Mouse (Mus musculus): ENCODE data around the gene Ubald1.

The Ubald1 gene

DNA sequence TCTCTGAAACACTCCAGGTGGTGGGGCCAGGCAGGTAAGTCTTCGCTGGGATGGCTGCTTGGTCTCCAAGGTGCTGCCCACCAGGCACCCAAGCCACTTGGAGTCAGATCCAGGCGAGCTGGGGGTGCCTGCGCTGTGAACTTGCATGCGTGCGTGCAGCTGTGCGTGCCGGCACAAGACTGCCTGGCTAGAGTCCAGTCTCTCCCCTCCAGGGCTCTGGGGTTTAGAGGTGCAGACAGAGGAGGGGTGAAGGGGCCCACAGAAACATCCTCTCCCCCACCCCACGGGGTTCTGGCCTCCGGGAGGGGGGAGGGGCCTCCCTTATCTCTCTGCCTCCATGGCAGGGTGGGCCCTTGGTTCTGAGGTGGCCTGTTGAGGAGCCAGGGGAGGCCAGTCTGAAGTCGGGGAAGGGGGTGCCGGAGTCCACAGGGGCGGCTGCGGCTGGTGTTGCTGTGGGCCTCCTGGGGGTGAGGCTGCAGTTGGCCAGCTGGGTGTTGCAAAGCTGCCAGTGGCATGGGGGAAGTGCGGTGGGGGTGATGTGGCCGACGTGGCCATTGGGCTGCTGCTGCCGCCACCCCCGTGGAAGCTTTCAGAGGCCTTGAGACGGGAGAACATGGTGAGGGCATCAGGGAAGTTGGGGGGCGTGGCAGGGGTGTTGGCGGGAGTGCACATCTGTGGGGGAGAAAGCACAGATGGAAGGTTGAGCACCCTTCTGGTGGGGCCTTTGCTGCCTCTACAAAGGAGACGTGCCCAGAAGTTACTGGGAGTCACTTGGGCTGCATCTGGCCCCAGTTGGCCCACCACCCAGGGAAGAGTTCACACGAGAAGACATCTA is 4.7 kb downstream of the Ubald1 start:
- no peak for DNase-seq (ENCODE audit: low read depth in 2 of 2, low spot score in 2 of 2)

DNA sequence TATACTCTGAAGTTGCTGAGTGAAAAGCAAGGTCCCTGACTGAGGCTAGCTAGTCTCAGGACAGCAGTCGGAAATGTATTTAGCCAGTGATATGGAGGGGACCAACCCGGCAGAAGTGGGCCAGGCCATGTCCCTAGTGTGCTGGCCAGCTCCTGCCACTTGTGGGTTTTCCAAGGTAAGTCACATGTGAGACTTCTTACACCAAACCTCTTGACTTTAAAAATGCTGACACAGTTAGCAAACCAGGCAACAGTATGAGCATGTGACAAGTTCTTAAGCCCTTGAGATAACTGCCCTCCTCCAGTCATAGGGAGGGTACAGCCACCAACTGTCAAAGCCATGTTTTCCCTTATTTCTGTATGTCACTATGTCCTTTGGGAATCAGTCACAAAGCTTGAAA is 8.2 kb downstream of the Ubald1 start:
- DNase-seq (ENCODE audit: low read depth in 2 of 2, low spot score in 2 of 2), result no peak

DNA sequence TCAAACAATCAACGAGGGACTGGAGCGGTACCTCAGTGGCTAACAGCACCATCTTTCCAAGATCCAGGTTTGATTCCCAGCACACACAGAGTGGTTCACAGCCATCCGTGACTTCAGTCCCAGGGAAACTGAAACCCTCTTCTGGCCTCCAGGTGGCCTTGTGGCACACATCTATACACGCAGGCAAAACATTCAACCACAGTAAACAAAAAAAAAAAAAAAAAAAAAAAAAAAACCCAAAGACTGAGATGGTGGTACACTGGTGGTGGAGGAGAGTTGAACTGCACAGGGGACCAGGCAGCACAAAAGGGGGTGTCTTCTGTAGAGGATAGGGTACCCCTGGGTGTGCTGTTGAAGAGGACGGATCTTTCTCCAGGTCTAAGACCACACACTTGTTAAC is 9.6 kb downstream of the Ubald1 start:
- no peak for DNase-seq (ENCODE audit: low read depth in 2 of 2, low spot score in 2 of 2)

DNA sequence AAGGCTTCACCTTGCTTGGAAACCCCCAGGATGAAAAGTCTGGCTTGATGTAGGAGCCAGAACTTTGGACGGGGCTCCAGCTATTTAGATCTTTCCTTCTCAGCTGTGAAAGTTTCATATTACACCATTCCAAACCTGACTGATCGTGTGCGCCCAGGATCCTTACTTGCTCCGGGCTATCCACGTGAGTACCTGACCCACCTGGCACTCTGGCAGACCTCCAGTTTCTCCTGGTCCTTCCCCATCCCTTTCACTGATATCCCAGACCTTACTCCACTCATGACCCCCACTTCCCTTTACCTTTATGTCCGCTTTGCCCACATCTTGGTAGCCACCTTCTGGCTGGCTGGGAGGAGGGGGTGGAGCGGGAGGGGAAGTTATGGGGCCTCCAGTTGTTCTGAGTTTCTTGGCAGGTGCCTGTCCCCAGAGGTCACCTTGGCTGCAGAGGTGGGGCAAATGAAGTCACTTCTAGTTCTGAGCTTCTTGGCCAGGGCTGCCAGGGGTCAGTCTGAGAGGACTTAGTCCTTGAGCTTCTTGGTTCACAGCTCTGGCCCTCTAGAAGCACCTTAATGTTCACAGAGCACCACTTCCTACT is 13.9 kb downstream of the Ubald1 start:
- no peak for DNase-seq (ENCODE audit: low read depth in 2 of 2, low spot score in 2 of 2)

DNA sequence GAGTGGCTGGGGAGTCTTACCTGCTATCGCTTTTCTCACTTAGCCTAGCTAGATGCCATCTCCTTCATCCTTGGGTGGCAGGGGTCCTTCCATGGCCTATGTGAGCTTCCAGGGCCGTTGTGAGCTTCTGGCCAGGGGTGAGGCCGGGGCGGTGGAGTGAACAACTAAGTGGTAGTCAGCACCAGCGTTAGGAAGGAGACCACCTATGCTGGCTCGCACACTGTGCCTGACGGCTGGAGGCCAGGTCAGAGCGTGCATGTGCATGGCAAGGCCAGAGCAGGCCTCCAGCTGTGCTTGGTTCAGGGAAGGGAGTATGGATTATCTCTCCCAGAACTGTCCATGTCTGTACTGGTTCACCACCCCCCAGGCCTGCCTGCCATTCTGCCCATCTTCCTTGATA is 16.4 kb downstream of the Ubald1 start:
- no peak for DNase-seq (ENCODE audit: low read depth in 2 of 2, low spot score in 2 of 2)

DNA sequence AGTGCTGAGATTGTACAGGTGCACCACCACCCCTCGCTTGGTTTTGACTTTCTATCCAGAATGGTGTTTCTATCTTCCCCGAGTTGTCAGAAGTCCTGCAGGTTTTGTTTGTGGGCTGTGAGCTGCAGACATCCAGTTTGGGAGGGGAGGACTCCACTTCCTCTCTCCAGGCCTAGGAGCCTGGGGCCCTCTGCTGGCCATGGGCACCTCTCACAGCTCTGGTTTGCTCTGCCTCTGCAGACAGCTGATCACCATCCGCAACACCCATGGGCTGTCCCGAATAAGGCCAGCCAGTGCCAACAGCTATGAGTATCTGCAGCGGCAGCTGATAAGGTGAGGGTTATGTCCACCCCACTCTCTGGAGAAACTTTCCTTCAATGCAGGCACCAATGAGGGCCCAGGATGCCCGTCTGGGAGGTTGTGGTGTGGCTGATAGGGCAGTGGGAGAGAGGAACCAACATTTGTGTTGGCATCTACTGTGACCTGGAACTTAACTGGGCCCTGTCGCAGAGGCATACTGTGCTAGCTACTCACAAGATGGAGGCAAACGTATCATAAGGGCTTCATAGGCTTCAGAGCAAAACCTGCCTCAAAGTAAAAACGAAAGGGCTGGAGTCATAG is 17.1 kb downstream of the Ubald1 start:
- peak; percentile 33 to 51 for DNase-seq (ENCODE audit: low read depth in 2 of 2, low spot score in 2 of 2)

DNA sequence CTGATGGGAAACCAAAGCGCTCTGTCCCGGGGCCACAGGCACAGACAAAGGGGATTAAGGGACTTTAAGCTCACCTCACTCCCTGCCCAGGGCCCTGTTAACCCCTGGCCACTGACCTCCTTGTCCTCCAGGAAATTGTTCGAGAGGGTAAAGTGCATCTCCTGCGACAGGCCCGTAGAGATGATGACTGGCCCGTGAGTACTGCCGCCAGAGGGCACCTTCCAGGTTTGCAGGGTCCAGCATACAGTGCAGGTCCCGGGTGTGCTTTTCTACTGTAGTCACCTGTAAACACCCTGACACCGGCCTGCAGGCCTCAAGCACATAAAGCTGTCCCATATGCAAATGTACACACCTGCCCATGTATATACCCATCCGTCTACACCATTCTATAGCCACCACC is 18.7 kb downstream of the Ubald1 start:
- DNase-seq (ENCODE audit: low read depth in 2 of 2, low spot score in 2 of 2), result no peak

DNA sequence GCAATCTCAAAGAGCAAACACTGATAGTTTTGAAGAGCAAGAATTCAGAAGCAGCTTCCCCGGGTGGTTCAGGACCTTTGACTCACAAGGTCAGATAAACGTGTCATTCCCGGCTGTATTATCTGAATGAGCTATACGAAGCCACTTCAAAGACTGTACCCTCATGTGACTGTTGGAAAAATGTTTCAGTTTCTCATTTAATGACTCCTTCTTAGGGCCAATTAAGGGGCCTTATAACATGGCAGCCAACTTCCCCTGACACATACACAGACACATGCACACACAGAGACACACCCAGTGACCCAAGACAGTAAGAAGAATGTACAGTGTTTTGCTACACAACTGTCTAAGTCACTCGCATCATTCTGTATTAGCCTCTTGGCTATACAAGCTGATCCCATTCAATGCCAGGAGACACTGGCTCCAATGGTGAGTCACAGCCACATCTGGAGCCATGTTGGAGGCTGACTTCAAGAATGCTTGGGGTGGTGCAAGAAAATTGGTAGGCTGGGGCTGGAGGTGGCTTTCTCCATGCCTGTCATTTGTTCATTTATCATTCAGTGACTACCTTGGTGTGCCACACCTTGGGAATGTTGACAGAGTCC is 25.0 kb downstream of the Ubald1 start:
- no peak for DNase-seq (ENCODE audit: low read depth in 2 of 2, low spot score in 2 of 2)

DNA sequence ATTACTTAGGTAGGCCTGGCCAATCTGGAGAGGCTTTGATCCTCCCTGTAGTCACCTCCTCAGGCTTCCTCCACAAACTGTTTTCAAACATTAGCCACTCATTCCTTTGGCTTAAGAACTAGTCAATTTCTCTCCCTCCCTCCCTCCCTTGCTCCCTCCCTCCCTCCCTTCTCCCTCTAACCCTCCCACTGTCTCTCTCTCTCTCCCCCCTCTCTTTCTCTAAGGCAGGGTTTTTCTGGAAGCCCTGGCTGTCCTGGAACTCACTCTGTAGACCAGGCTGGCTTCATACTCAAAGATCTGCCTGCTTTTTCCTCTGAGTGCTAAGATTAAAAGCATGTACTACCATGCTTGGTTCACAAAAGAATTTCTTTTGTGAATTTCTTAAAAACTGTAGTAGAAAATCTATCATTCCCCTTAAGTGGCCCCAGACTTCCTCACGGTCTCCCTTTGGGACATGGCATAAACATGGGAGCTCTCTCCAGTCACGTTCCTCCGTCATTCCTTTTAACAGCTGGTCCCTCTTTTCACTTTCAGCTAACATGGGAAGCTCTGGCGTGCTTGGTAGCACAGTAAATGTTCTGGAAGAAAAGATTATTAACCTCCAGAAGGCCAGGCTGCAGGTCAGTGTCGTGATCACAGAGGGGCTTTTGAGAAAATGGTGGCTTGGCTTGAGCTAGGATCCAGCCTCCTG is 29.0 kb downstream of the Ubald1 start:
- no peak for DNase-seq (ENCODE audit: low read depth in 2 of 2, low spot score in 2 of 2)

DNA sequence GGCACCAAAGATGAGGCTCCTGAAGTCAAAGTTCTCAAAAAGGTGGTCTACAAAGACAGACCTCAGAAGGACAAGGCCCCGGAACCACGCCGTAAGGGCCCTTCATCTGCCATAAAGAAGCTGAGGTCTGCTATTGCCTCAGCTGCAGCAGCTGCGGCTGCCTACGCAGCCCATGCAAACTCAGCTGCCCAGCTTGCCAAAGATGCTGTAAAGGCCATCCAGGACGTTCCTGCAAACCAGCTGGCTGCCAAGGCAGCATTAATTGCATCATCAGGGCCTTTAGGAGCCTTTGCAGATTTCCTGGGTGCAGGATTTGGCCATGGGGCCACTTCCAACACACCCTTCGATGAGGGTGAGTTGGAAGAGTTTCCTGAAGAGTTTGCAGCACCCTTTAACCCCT is 29.8 kb downstream of the Ubald1 start:
- DNase-seq (ENCODE audit: low read depth in 2 of 2, low spot score in 2 of 2), result no peak

DNA sequence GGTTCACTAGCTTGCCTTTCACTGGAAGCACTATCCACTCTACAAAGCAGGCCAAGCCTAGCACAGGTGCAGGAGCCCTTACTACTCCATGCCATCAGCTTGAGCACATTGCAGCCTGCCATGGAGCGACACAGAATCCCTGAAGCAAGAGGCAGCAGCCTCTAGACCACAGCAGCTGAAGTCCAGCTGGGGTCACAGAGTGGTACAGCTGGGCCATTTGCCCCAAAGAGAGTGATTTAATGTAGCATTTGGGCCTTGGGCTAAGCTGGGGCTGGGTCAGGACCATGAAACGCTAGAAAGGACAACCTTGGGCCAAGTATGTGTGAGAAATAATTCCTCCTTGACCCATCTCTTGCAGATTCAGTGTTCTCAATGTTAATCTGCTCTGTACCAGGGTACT is 32.0 kb downstream of the Ubald1 start:
- DNase-seq (ENCODE audit: low read depth in 2 of 2, low spot score in 2 of 2), result no peak

DNA sequence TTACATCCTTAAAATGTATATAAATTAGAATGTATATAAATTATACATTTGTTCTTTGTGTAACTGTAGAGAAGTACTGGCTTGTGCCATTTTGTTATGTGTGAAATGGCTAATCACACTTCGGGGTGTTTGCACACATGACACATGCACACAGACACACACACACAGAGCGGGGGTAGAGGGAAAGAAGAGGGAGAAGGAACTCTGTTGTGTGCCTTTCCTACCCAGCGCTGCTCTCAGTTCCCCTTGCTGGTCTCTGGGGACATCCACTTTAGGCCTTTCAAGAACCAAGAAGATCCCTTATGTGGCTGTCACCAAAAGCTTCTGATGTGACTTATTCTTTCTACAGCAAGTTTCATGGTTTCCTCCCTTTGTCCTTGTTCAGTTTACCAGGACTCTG is 33.1 kb downstream of the Ubald1 start:
- no peak for DNase-seq (ENCODE audit: low read depth in 2 of 2, low spot score in 2 of 2)

DNA sequence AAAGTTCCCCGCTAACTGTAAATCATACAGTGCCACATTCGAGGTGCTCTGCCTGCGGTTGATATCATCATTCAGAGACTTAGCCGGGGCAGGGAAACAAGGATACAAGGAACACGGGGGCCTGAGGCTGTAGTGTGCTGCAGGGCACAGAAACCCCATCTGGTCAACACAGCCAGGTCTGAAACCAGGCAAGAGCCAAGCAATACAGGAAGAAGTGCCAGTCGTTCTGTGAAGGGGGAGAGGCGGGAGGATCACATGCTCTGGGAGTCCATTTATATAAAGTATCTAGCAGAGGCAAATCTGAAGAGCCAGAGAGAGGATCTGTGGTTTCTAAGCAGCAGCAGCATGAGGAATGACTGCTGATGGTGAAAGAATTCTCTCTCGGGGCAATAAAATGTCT is 39.9 kb downstream of the Ubald1 start:
- DNase-seq (ENCODE audit: low read depth in 2 of 2, low spot score in 2 of 2), result no peak

DNA sequence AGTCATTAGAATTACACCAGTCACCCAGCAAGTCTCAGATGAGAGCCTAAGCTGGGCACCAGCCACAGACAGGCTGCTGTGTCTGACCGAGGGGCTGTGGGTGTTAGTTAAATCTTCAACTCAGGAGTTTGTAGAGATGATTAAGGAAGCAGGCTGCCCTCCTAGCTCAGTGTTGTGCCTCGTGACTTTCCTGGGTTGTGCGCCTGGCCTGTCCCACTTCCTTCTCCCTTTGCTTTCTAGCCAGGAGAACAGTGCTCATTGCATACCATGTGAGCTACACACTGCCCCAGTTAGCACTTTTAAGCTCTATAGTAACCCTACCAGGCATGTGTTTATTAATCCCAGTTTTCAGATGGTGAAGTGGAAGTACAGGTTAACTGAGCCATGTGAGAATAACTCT is 40.6 kb downstream of the Ubald1 start:
- DNase-seq (ENCODE audit: low read depth in 2 of 2, low spot score in 2 of 2), result no peak

DNA sequence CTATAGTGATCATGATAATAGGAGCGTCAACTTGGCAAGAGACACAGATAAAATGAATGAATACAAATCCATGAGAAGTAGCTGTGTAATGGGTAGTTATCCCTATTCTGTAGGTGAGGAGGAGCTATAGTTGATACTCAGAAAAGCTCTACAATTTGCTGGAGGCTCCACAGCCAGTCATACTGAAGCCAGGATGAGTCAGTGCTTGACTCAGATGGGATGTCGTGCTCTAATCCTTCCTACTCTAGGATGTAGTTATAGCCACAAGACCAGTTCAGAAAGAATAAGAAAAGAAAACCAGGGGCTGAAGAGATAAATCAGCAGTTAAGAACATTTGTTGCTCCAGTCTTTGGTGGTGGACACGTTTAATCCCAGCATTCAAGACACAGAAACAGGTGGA is 42.5 kb downstream of the Ubald1 start:
- DNase-seq (ENCODE audit: low read depth in 2 of 2, low spot score in 2 of 2), result no peak

DNA sequence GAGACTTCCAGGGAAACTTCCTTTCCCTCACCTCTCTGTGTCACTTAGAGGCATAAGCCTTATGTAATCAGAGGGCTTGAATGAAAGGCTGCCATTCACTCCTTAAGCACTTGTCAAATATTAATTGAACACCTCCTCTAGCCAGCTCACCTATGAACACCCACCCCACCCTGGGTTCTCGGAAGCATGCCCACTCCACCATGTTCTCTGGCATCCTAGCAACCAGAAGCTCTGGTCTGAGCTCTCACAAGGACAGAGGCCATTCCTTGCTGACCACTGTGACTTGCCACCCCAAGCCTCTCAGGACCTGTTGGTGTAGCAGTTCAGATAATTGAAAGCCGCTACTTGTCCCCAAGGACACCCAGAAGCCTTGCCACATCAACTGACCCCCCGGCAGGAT is 44.9 kb downstream of the Ubald1 start, which contains the start of gene 4930562C15Rik:
Gene 4930562C15Rik (plus strand): TSS at position 226 of the 400 bp plus-strand sequence.
- no peak for DNase-seq (ENCODE audit: low read depth in 2 of 2, low spot score in 2 of 2)

DNA sequence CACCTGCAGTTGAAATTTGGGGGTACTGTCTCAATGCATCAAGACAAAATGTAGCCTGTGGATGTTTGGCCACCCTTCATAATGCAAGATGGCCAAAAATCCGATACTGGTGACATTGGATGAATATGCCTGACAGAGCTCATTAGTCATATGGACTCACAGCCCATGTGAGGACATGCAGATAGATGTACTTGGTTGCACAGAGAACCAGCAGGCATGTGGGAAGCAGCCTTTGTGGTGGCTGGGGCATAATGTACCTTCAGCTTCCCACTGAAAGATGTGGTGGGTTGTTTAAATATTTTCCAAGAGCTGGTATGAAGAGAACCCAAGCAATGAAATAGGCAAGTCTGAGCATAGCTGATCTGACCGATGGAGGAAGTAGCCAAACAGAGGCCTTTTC is 46.3 kb downstream of the Ubald1 start:
- DNase-seq (ENCODE audit: low read depth in 2 of 2, low spot score in 2 of 2), result no peak

DNA sequence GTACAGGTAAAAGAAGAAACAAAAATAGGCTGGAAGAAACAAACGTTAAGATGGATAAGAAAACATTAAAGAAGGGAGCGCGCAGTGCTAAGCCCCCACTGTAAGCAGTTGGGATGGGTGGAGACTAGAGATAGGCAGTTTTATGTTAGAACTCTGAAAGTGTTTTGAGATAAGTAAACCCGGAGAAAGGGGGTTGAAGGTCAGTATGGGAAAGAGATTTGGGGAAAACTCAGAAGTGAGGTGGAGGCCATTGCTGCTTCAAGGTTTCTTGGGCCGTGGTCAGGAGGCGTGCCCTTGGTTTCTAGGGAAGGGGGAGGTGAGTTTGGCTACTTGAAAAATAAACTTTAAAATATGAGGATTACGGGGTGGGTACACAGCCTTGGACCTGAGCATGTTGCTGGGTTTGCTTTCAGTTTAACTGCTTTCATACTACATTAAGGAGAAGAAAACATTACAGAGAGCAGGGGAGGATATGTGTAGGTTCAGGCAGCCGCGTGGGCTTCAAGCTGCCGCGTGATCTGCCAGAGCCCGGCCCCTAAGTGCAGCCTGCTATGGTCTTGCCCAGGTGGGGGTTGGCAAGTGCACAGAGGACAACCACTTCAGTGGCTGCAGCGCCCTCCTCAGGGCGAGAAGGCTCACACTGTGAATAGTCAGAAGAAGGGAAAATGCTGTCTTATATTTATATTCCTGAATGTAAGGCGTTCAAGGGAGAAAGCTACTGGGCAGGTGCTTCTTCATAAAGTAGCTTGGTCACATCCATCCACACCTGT is 48.3 kb downstream of the Ubald1 start:
- DNase-seq (ENCODE audit: low read depth in 2 of 2, low spot score in 2 of 2), result no peak

DNA sequence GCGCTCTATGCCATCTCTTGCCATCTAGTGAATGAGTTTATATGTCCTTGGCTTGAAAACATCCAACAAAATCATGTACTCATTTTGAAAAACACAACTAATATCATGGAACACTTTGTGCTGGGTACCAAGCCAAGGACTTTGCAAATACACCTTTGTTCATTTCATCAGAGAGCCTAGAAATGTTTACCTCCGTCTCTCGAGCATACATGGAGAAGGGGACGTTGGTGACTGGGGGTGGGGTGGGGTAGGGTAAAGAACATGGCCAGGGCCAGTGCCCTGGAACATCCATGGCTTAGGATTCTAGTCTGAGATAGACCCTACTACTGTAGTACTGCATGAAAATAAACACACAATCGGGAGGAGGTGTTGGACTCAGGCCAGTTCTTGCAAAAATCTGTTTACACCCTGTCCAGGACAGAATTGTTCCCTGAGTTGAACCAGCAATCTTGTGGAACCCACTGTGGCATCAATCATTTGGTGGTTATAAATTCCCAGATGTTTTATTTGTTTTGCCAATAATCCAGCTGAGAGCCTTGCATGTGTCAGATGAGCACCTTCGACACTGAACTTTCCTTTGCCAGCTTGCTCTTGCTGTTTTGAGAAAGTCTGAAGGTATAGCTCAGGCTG is 50.7 kb downstream of the Ubald1 start:
- DNase-seq (ENCODE audit: low read depth in 2 of 2, low spot score in 2 of 2), result no peak

DNA sequence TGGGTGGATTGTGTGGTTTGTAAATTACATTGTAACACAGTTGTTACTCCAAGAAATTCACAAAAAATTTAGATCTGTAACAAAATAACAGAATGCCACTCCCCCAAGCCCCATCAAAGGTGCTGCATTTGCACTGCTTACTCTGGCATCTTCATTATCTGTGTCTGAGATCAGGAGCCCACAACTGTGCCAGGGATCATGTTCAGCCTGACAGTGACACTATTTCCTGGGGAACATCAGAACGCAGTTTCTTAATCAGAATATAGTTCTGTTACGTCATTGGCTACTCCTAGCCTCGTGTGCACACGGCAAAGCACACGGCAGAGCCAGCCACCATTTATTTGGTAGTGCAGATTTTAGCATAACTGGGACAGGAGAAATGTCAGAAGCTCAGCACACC is 52.5 kb downstream of the Ubald1 start:
- DNase-seq (ENCODE audit: low read depth in 2 of 2, low spot score in 2 of 2), result no peak
